Mouse (Mus musculus) liver, embryonic 12.5 days (tissue): ENCODE results near the gene Ckap2l. TPM values are rescaled to one million over a fixed set of nuclear protein-coding genes. Genes with fewer than 3 reads are reported as not detected.

Experiments
- ATAC-seq: fragments of 200-750 bp; cut with Nextera tagmentation; 2 replicates; pipeline ENCODE4 v1.8.0; 2017; ENCODE audit warnings: moderate number of reproducible peaks, mild to moderate bottlenecking, moderate library complexity
- H3K27ac ChIP-seq: fragments of 300-500 bp; sonication (generic); 2 replicates; pipeline ENCODE4 v1.5.1; 2016; ENCODE audit warnings: mild to moderate bottlenecking
- H3K27me3 ChIP-seq: fragments of 300-500 bp; sonication (generic); replicated peaks from 2 replicates; pipeline ENCODE4 v1.6.1; 2016; ENCODE audit warnings: mild to moderate bottlenecking, moderate library complexity
- H3K36me3 ChIP-seq: fragments of 300-500 bp; sonication (generic); 2 replicates; pipeline ENCODE4 v1.6.1; 2016; ENCODE audit warnings: mild to moderate bottlenecking, moderate library complexity
- H3K4me1 ChIP-seq: fragments of 300-500 bp; sonication (generic); 2 replicates; pipeline ENCODE4 v1.6.1; 2016
- H3K4me2 ChIP-seq: fragments of 300-500 bp; sonication (generic); 2 replicates; pipeline ENCODE4 v1.6.1; 2016; ENCODE audit warnings: mild to moderate bottlenecking, moderate library complexity
- H3K4me3 ChIP-seq: fragments of 300-500 bp; sonication (generic); 2 replicates; pipeline ENCODE4 v1.5.1; 2016; ENCODE audit warnings: mild to moderate bottlenecking, moderate library complexity
- H3K9ac ChIP-seq: fragments of 300-500 bp; sonication (generic); 2 replicates; pipeline ENCODE4 v1.6.1; 2016; ENCODE audit warnings: mild to moderate bottlenecking, moderate library complexity
- H3K9me3 ChIP-seq: fragments of 300-500 bp; sonication (generic); replicated peaks from 2 replicates; pipeline ENCODE4 v1.6.1; 2016; ENCODE audit warnings: mild to moderate bottlenecking, moderate library complexity
- WGBS: fragments of 180-500 bp; shearing (Covaris S2); methylation state at CpG from one replicate; pipeline ENCODE4 v1.1.7; 2016; ENCODE audit not compliant: insufficient replicate concordance; 5-methylcytosine and 5-hydroxymethylcytosine counted together
- polyA plus RNA-seq: library from polyadenylated mRNA; unstranded; fragments of >200 nt; fragmentation: Nextera tagmentation; extraction: Ambion mirVana; gene quantifications from 2 replicates; pipeline ENCODE4 v1.2.1, GENCODE M21; 2016

The Ckap2l gene
- polyA plus RNA-seq, 1 experiment from 2014 or later = 31.6 TPM

GRCm38 (mm10) chr2:129261151-129261794 is 35.7 kb downstream of the Ckap2l start:
- H3K9ac ChIP-seq = no peak overlapping the region
- H3K9me3 ChIP-seq = no peaks in the 10 kb centered on the region; the same call in 1 of the 2 replicates
- ATAC-seq = no peak
- H3K27me3 ChIP-seq = peaks cover 5% of the 10 kb centered on the region; the same call in 1 of the 2 replicates
- H3K4me3 ChIP-seq = no peak overlapping the region
- no peak overlapping the region for H3K27ac ChIP-seq
- no peak overlapping the region for H3K4me2 ChIP-seq
- H3K36me3 ChIP-seq = peaks cover 3% of the 10 kb centered on the region
- H3K4me1 ChIP-seq = peaks cover 52% of the 10 kb centered on the region
- WGBS = 35% methylated on average over 6 of the region's 6 CpGs

- ATAC-seq = no peak
- Histone ChIP-seq H3K4me1 (peaks cover 58% of the 10 kb centered on the region), H3K36me3 (no peaks in the 10 kb centered on the region), H3K4me2 (no peak overlapping the region), H3K27me3 (peaks cover 5% of the 10 kb centered on the region; the same call in 1 of the 2 replicates), H3K27ac (no peak overlapping the region), H3K9me3 (no peaks in the 10 kb centered on the region), H3K9ac (no peak overlapping the region), H3K4me3 (no peak overlapping the region)
- 57% methylated on average over 3 of the region's 3 CpGs for WGBS
Observed at GRCm38 (mm10) chr2:129260646-129261045, 36.4 kb downstream of the Ckap2l start.

GRCm38 (mm10) chr2:129258475-129259211 is 38.4 kb downstream of the Ckap2l start:
- Histone ChIP-seq H3K9me3 (no peaks in the 10 kb centered on the region), H3K4me3 (no peak overlapping the region), H3K9ac (0 out of 2 replicates have a peak overlapping the region, but pooled peaks have one; percentile 1), H3K27me3 (peaks cover 5% of the 10 kb centered on the region; the same call in 1 of the 2 replicates), H3K36me3 (no peaks in the 10 kb centered on the region), H3K4me1 (peaks cover 62% of the 10 kb centered on the region), H3K27ac (peak overlapping the region; percentile 50), H3K4me2 (no peak overlapping the region)
- 42% methylated on average over 7 of the region's 7 CpGs for WGBS
- ATAC-seq = peak; percentile 36

GRCm38 (mm10) chr2:129258056-129258455 is 39.0 kb downstream of the Ckap2l start:
- H3K27me3 ChIP-seq = peaks cover 5% of the 10 kb centered on the region; the same call in 1 of the 2 replicates
- H3K4me1 ChIP-seq = peaks cover 56% of the 10 kb centered on the region
- no peak overlapping the region for H3K4me3 ChIP-seq
- H3K36me3 ChIP-seq = no peaks in the 10 kb centered on the region
- 0 out of 2 replicates have a peak overlapping the region, but pooled peaks have one; percentile 1 for H3K9ac ChIP-seq
- H3K4me2 ChIP-seq = no peak overlapping the region
- WGBS = 84% methylated on average over 3 of the region's 3 CpGs
- H3K27ac ChIP-seq = peak overlapping the region; percentile 50
- no peak for ATAC-seq
- no peaks in the 10 kb centered on the region for H3K9me3 ChIP-seq

- Histone ChIP-seq H3K4me1 (peaks cover 37% of the 10 kb centered on the region), H3K27ac (peak overlapping the region; percentile 50; the same call in 1 of the 2 replicates), H3K9ac (peak overlapping the region; percentile 15; the same call in 1 of the 2 replicates), H3K36me3 (no peaks in the 10 kb centered on the region), H3K9me3 (no peaks in the 10 kb centered on the region), H3K4me2 (no peak overlapping the region), H3K4me3 (no peak overlapping the region), H3K27me3 (peaks cover 5% of the 10 kb centered on the region; the same call in 1 of the 2 replicates)
- 76% methylated on average over 4 of the region's 4 CpGs for WGBS
- no peak for ATAC-seq
Observed at GRCm38 (mm10) chr2:129256006-129256405, 41.0 kb downstream of the Ckap2l start.

GRCm38 (mm10) chr2:129254076-129254475 is 42.9 kb downstream of the Ckap2l start:
- no peaks in the 10 kb centered on the region for H3K27me3 ChIP-seq
- H3K36me3 ChIP-seq = no peaks in the 10 kb centered on the region
- H3K4me1 ChIP-seq = peaks cover 36% of the 10 kb centered on the region
- H3K4me2 ChIP-seq = no peak overlapping the region
- H3K9ac ChIP-seq = no peak overlapping the region
- ATAC-seq = no peak
- 71% methylated on average over 2 of the region's 2 CpGs for WGBS
- no peaks in the 10 kb centered on the region for H3K9me3 ChIP-seq
- no peak overlapping the region for H3K4me3 ChIP-seq
- no peak overlapping the region for H3K27ac ChIP-seq

- ATAC-seq = no peak
- no peak overlapping the region for H3K4me3 ChIP-seq
- H3K9ac ChIP-seq = no peak overlapping the region
- WGBS = 66% methylated on average over 2 of the region's 2 CpGs
- no peaks in the 10 kb centered on the region for H3K9me3 ChIP-seq
- H3K36me3 ChIP-seq = no peaks in the 10 kb centered on the region
- H3K4me2 ChIP-seq = no peak overlapping the region
- H3K4me1 ChIP-seq = peaks cover 35% of the 10 kb centered on the region
- no peak overlapping the region for H3K27ac ChIP-seq
- H3K27me3 ChIP-seq = no peaks in the 10 kb centered on the region
Observed at GRCm38 (mm10) chr2:129253631-129253970, 43.4 kb downstream of the Ckap2l start.

GRCm38 (mm10) chr2:129252836-129253630 is 44.0 kb downstream of the Ckap2l start:
- H3K4me1 ChIP-seq = peaks cover 29% of the 10 kb centered on the region
- WGBS = 85% methylated on average over 19 of the region's 19 CpGs
- no peaks in the 10 kb centered on the region for H3K9me3 ChIP-seq
- H3K4me2 ChIP-seq = no peak overlapping the region
- H3K9ac ChIP-seq = no peak overlapping the region
- H3K27ac ChIP-seq = no peak overlapping the region
- H3K36me3 ChIP-seq = no peaks in the 10 kb centered on the region
- no peaks in the 10 kb centered on the region for H3K27me3 ChIP-seq
- no peak for ATAC-seq
- no peak overlapping the region for H3K4me3 ChIP-seq

GRCm38 (mm10) chr2:129249321-129249720 is 47.7 kb downstream of the Ckap2l start:
- H3K9ac ChIP-seq = no peak overlapping the region
- no peaks in the 10 kb centered on the region for H3K27me3 ChIP-seq
- peaks cover 12% of the 10 kb centered on the region for H3K4me1 ChIP-seq
- H3K27ac ChIP-seq = no peak overlapping the region
- no peak for ATAC-seq
- H3K4me3 ChIP-seq = no peak overlapping the region
- H3K4me2 ChIP-seq = no peak overlapping the region
- WGBS = 54% methylated on average over 1 of the region's 1 CpGs
- H3K36me3 ChIP-seq = no peaks in the 10 kb centered on the region
- H3K9me3 ChIP-seq = no peaks in the 10 kb centered on the region

- Histone ChIP-seq H3K9me3 (no peaks in the 10 kb centered on the region), H3K4me3 (no peak overlapping the region), H3K4me2 (no peak overlapping the region), H3K27me3 (no peaks in the 10 kb centered on the region), H3K9ac (no peak overlapping the region), H3K4me1 (peaks cover 26% of the 10 kb centered on the region), H3K27ac (no peak overlapping the region; the same call in 1 of the 2 replicates), H3K36me3 (no peaks in the 10 kb centered on the region)
- WGBS = 79% methylated on average over 7 of the region's 7 CpGs
- no peak for ATAC-seq
Observed at GRCm38 (mm10) chr2:129247707-129248121, 49.3 kb downstream of the Ckap2l start.

GRCm38 (mm10) chr2:129246924-129247323 is 50.1 kb downstream of the Ckap2l start:
- ATAC-seq = no peak

More at GRCm38 (mm10) chr2:129246924-129247323, 50.1 kb downstream of the Ckap2l start:
- no peak overlapping the region for H3K4me3 ChIP-seq
- H3K4me1 ChIP-seq = peaks cover 34% of the 10 kb centered on the region
- no peaks in the 10 kb centered on the region for H3K27me3 ChIP-seq
- 83% methylated on average over 12 of the region's 12 CpGs for WGBS
- no peak overlapping the region for H3K27ac ChIP-seq
- no peaks in the 10 kb centered on the region for H3K9me3 ChIP-seq
- H3K9ac ChIP-seq = no peak overlapping the region
- H3K36me3 ChIP-seq = no peaks in the 10 kb centered on the region
- no peak overlapping the region for H3K4me2 ChIP-seq
